Mouse (Mus musculus) gonadal fat pad, adult 2 months (tissue): ENCODE data around the gene Tnik. TPM values are rescaled to one million over a fixed set of nuclear protein-coding genes. Genes with fewer than 3 reads are reported as not detected.

Experiments used
- DNase-seq: peaks from one replicate; pipeline ENCODE4 v3.0.0-alpha.2; 2012; ENCODE audit warnings: low read depth
- polyA plus RNA-seq: library from polyadenylated mRNA; depleted of rRNA; stranded (reverse); fragments of >200 nt; gene quantifications from 2 replicates; pipeline ENCODE4 v1.2.3, GENCODE M21; 2012

Gene Tnik
- polyA plus RNA-seq, 1 experiment = 5.7 TPM

DNA sequence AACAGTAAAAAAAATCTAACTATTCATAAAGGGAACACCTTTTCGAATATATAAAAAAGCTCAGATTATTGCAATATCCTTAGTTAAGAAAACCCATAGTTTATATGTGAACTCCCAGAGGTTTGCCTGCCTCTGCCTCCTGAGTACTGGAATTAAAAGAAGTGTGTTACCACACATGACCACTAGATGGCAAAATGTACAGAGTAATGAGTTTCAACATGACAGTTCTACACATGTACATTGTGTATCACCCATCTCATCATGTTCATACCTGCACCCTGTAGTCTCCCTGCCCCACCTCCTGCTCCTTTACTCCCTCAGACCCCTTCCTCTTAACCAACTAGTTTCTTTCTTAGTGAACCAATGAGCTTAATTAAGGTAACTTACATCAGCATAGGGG is 446.7 kb downstream of the Tnik start:
- no peak for DNase-seq

GRCm38 (mm10) chr3:28713913-28714698 is 451.1 kb downstream of the Tnik start:
- no peak for DNase-seq

GRCm38 (mm10) chr3:28718521-28718920 is 455.5 kb downstream of the Tnik start:
- no peak for DNase-seq

GRCm38 (mm10) chr3:28721218-28721617 is 458.2 kb downstream of the Tnik start:
- DNase-seq = no peak

DNA sequence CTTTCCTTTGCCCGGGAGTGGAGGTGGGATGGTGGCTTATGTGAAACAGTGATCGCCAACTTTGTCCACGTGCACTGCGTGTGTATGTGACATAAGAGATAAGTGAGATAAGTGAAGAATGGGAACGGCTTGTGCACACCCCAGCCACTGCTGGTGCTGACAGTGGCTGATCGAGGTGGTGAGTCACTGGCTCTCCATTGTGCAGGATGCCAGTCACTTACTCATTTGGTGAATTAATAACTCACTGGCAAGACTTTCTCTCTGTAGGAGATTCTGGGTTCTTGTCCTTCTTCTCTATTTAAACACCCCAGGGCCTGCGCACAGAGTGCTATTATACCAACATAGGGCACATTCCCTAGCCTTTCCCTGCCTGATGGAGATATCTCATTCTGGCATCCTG is 458.8 kb downstream of the Tnik start:
- DNase-seq = no peak

DNA sequence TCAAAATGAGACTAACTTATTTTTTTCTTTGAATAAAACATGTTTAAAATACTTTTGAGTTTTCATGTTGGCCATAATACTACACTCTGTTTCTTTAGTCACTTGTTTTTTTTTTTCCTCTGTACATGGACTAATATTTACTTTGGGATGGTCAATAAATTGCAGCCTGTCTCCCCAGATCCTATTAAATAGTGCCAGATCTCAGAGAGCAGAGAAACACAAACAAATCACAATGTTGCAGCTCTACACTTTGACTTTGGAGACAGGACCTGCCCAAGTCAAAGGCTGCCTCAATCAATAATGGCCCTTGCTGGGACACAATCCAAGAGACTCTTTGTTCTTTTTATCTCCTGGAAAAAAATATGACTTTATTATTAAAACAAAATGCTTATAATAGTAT is 459.5 kb downstream of the Tnik start:
- DNase-seq = no peak

DNA sequence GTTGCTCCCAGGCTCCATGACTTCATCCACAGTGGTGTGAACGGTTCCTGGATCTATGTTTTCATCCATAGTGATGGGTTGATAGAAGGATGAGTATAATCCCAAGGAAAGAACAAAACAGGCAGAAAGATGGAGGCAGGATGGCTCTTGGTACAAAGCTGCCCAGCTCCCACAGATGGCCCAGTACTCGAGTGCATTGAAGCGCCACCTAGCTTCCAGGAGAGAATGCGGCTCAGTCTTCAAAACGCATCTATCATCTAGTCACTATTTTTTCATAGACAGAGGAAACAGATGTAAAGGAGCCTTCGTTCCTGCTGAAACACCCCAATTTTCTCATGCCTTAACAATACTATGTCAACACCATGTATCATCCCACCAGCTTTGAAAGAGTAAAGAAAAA is 460.5 kb downstream of the Tnik start:
- no peak for DNase-seq

DNA sequence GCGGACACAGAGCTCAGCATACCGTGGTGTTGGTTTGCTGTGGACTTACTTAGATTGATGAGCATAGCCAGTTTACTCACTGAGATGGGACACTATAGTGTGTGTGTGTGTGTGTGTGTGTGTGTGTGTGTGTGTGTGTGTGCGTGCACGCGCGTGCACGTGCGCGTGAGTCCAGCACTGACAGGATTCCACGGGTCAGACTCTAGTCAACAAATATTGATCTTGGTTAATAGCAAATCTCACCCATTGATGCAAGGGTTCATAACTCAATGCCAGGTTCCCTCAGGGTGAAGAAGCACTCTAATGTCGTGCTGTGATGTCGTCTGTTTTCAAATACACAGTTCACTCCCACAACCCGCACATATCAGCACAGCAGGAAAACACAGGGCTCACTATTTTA is 462.2 kb downstream of the Tnik start:
- DNase-seq = no peak
